Mouse (Mus musculus) erythroblast, embryonic 14.5 days (primary cell): ENCODE data around the gene Cdv3.

Source experiments
- GATA1 ChIP-seq: IDR thresholded peaks from 2 replicates; pipeline ENCODE4 v1.6.1; 2012; ENCODE audit warnings: low read length, inconsistent platforms, mixed read lengths
- TAL1 ChIP-seq: IDR thresholded peaks from 3 replicates; pipeline ENCODE4 v1.6.1; 2012; ENCODE audit warnings: low read length, inconsistent platforms, mixed read lengths

GRCm38 (mm10) chr9:103365290-103366247 lies at the start of gene Cdv3:
- TF ChIP-seq GATA1 (no peak), TAL1 (no peak)
